Mouse (Mus musculus) heart, adult 2 months (tissue): ENCODE data around the gene Myo1c. TPM values are rescaled to one million over a fixed set of nuclear protein-coding genes. Genes with fewer than 3 reads are reported as not detected.

Experiments
- DNase-seq, 2 experiments: peaks; one replicate each; pipeline ENCODE4 v3.0.0; 2021
- H3K27ac ChIP-seq: fragments of 200-600 bp; 2 replicates; pipeline ENCODE4 v1.8.1; 2022
- H3K27me3 ChIP-seq: fragments of 200-500 bp; 2 replicates; pipeline ENCODE4 v1.6.1; 2012; ENCODE audit warnings: mild to moderate bottlenecking, low read length, inconsistent platforms, mixed read lengths; ENCODE audit not compliant: control insufficient read depth, insufficient read depth
- H3K36me3 ChIP-seq: fragments of 200-500 bp; 2 replicates; pipeline ENCODE4 v1.6.1; 2012; ENCODE audit warnings: low read length, inconsistent platforms; ENCODE audit not compliant: control insufficient read depth, insufficient read depth
- H3K4me1 ChIP-seq: fragments of 200-500 bp; 2 replicates; pipeline ENCODE4 v1.6.1; 2011; ENCODE audit warnings: low read length; ENCODE audit not compliant: control insufficient read depth, insufficient read depth
- H3K4me3 ChIP-seq: fragments of 200-600 bp; 2 replicates; pipeline ENCODE4 v1.8.1; 2022
- H3K79me2 ChIP-seq: fragments of 200-500 bp; replicated peaks from 2 replicates; pipeline ENCODE4 v1.6.1; 2012; ENCODE audit warnings: mild to moderate bottlenecking, inconsistent platforms, low read length, moderate library complexity, mixed read lengths; ENCODE audit not compliant: control insufficient read depth, insufficient read depth
- H3K9ac ChIP-seq: fragments of 200-500 bp; 2 replicates; pipeline ENCODE4 v1.6.1; 2012; ENCODE audit warnings: low read depth, mild to moderate bottlenecking, control low read depth, inconsistent platforms, low read length, mixed read lengths
- CTCF ChIP-seq: fragments of 200-600 bp; IDR thresholded peaks from 2 replicates; pipeline ENCODE4 v1.8.1; 2022; ENCODE audit warnings: antibody characterized with exemption, mild to moderate bottlenecking, moderate library complexity
- EP300 ChIP-seq: fragments of 200-500 bp; IDR thresholded peaks from 2 replicates; pipeline ENCODE4 v1.6.1; 2011; ENCODE audit warnings: low read depth, low read length, control low read depth; ENCODE audit not compliant: insufficient read depth
- POLR2A ChIP-seq: fragments of 200-500 bp; IDR thresholded peaks from 2 replicates; pipeline ENCODE4 v1.6.1; 2011; ENCODE audit warnings: mild to moderate bottlenecking, low read depth, low read length, control low read depth; ENCODE audit not compliant: insufficient read depth
- WGBS: fragments of 180-500 bp; shearing (Covaris S2); methylation state at CpG from one replicate; pipeline ENCODE4 v1.1.7; 2018; 5-methylcytosine and 5-hydroxymethylcytosine counted together
- intact Hi-C: fragments of 180-260 bp; cut with DNase I; formaldehyde crosslinking; loops from one replicate; pipeline ENCODE4 v1.15.1; 2025
- polyA plus RNA-seq: library from polyadenylated mRNA; depleted of rRNA; stranded (reverse); fragments of >200 nt; gene quantifications from 2 replicates; pipeline ENCODE4 v1.2.3, GENCODE M21; 2012
- total RNA-seq, 2 experiments: library from RNA; stranded (reverse); gene quantifications; 2 replicates each; pipeline ENCODE4 v1.2.3; 2021

The Myo1c gene
- total and polyA plus RNA-seq, 3 experiments, result 68.7 to 105 (median 96.9) TPM

DNA sequence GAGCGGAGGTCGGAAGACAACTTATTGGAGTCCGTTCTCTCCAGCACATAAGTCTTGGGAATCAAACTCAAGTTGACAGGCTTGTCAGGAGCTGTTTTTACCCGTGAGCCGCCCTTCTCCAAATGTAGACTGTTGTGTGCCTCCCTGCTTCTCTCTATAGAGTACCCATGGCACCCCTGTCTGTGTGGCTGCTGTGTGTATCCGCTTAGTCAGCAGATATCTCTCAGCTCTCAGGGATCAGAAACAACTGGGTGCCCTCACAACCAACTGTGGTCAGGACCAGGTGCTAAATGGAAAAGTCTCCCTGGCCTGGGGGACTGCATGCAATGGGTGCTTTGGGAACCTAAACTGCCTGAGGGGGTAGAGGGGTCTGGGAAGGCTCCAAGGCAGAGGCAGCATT lies 16.0 kb downstream of the Myo1c start:
- Histone ChIP-seq H3K4me1 (no peaks in the 10 kb centered on the region), H3K79me2 (no peaks in the 10 kb centered on the region), H3K36me3 (no peaks in the 10 kb centered on the region), H3K4me3 (no peak overlapping the region), H3K9ac (no peak overlapping the region), H3K27ac (no peak overlapping the region), H3K27me3 (no peaks in the 10 kb centered on the region)
- WGBS, result 93% methylated on average over 6 of the region's 6 CpGs
- TF ChIP-seq POLR2A (no peak), CTCF (no peak), EP300 (no peak)
- intact Hi-C loops, result no loop called here
- no peak for DNase-seq

DNA sequence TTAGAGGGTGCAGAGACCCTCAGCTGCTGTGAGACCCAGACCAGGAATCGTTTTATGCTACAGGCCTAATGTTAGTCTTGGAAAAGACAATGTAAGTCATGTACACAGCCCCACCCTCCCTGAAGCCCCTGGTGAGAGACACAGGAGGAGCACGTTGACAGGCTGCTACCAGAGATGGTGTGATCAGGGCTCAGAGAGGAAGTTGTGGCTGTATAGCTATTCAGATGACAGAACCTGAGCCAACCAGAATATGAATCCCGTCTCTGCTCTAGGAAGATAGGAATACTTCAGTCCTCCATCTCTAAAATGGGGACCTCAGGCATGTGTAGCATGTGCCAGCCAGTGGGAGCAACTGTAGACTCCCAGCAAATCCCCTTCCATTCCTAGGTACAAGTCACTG lies 18.3 kb downstream of the Myo1c start:
- H3K4me1 ChIP-seq, result no peaks in the 10 kb centered on the region
- no peaks in the 10 kb centered on the region for H3K79me2 ChIP-seq
- no peak overlapping the region for H3K9ac ChIP-seq
- DNase-seq, result no peak
- no peaks in the 10 kb centered on the region for H3K27me3 ChIP-seq
- TF ChIP-seq POLR2A (no peak), EP300 (no peak), CTCF (no peak)
- WGBS, result 86% methylated on average over 3 of the region's 3 CpGs
- H3K4me3 ChIP-seq, result no peak overlapping the region
- H3K36me3 ChIP-seq, result no peaks in the 10 kb centered on the region
- no peak overlapping the region for H3K27ac ChIP-seq
- intact Hi-C loops, result no loop called here

DNA sequence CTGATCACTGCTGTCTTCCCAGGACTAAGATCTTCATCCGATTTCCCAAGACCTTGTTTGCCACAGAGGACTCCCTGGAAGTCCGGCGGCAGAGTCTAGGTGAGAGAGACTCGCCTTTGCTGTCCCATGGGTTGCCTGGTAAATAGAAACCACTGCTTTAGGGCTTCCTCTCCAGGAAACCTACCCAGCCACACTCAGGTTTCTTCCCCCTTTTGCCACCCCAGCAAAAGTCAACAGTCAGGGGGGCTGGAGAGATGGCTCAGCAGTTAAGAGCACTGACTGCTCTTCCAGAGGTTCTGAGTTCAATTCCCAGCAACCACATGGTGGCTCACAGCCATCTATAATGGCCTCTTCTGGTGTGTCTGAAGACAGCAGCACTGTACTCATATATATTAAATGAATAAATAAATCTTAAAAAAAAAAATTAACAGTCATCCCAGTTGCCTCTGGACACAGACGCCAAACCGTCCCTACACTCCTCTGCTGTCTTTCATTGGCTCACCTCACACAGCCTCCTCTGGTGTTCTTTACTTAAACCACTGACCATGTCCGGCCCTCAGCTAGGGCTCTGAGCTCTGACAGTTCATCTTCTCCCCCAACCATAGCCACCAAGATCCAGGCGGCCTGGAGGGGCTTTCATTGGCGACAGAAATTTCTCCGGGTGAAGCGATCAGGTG lies 19.0 kb downstream of the Myo1c start:
- no peaks in the 10 kb centered on the region for H3K79me2 ChIP-seq
- H3K36me3 ChIP-seq, result no peaks in the 10 kb centered on the region
- no peak overlapping the region for H3K27ac ChIP-seq
- H3K9ac ChIP-seq, result no peak overlapping the region
- no peak overlapping the region for H3K4me3 ChIP-seq
- intact Hi-C loops, result no loop called here
- no peak for DNase-seq
- no peak for TF ChIP-seq EP300
- no peak for TF ChIP-seq POLR2A
- TF ChIP-seq CTCF, result no peak
- H3K27me3 ChIP-seq, result no peaks in the 10 kb centered on the region
- H3K4me1 ChIP-seq, result no peaks in the 10 kb centered on the region
- WGBS, result 86% methylated on average over 11 of the region's 11 CpGs

DNA sequence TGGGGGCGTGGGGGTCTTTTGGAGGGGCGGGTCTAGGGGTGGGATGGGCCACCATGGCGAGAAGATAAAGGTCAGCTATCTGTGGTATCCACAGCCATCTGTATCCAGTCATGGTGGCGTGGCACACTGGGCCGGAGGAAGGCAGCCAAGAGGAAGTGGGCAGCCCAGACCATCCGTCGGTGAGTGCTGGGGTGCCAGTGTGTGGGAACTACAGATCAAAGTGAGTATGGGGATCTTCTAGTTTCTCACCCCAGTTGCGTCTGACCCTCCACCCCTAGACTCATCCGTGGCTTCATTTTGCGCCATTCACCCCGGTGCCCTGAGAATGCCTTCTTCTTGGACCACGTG lies 19.5 kb downstream of the Myo1c start:
- no peak for DNase-seq

DNA sequence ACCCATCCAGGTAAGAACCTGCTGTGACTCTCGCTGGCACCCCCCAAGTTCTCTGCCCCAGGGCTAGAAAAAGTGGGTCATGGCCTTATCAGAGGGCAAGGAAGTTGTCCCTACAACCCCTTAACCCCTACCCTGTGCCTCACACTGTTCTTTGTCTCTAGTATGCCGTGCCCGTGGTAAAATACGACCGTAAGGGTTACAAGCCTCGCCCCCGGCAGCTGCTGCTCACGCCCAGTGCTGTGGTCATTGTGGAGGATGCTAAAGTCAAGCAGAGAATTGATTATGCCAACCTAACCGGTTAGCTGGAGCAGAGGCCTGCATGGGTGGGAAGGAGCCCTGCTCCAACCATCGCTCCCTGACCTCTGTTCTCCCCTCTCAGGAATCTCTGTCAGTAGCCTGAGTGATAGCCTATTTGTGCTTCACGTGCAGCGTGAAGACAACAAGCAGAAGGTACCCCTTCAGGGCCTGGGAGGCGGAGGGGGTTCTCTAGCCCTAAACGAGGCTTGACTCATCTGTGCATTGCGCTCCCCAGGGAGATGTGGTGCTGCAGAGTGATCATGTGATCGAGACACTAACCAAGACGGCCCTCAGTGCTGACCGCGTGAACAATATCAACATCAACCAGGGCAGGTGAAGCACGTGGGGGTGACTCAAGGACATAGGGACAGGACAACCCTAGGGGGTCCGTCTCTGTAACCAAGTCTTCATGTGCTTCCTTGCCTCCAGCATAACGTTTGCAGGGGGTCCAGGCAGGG lies 21.3 kb downstream of the Myo1c start:
- Histone ChIP-seq H3K27me3 (no peaks in the 10 kb centered on the region), H3K4me3 (no peak overlapping the region), H3K36me3 (no peaks in the 10 kb centered on the region), H3K9ac (no peak overlapping the region), H3K27ac (no peak overlapping the region), H3K4me1 (no peaks in the 10 kb centered on the region), H3K79me2 (no peaks in the 10 kb centered on the region)
- no peak for DNase-seq
- TF ChIP-seq CTCF, result no peak
- TF ChIP-seq POLR2A, result no peak
- TF ChIP-seq EP300, result no peak
- 84% methylated on average over 22 of the region's 22 CpGs for WGBS
- intact Hi-C loops, result no loop called here

More for the DNA sequence above, 19.5 kb downstream of the Myo1c start:
- intact Hi-C loops, result no loop called here
- no peak for TF ChIP-seq CTCF
- Histone ChIP-seq H3K27ac (no peak overlapping the region), H3K4me3 (no peak overlapping the region), H3K79me2 (no peaks in the 10 kb centered on the region), H3K36me3 (no peaks in the 10 kb centered on the region), H3K27me3 (no peaks in the 10 kb centered on the region), H3K4me1 (no peaks in the 10 kb centered on the region), H3K9ac (no peak overlapping the region)
- WGBS, result 89% methylated on average over 12 of the region's 12 CpGs

DNA sequence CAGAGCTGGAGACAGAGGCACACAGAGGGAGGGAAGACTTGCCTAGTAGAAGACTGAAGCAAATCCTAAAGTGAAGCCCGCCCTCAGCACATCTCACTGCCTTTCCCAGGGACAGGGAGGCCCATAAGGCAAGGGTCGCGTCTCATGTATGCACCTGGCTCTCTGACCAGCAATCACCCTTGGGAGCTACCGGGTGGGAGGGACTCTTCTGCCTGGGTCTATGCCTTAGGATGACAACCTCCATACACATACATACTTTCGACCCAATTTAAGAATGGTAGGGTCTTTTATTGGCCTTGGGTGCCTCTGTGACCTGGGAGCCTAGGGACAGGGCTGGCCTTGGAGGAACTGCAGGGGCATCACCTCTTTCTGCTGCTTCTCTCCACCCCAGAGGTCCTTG lies 23.1 kb downstream of the Myo1c start:
- H3K27me3 ChIP-seq, result no peaks in the 10 kb centered on the region
- H3K79me2 ChIP-seq, result no peaks in the 10 kb centered on the region
- TF ChIP-seq CTCF (no peak), POLR2A (no peak), EP300 (no peak)
- no peaks in the 10 kb centered on the region for H3K4me1 ChIP-seq
- H3K27ac ChIP-seq, result no peak overlapping the region
- H3K36me3 ChIP-seq, result no peaks in the 10 kb centered on the region
- intact Hi-C loops, result no loop called here
- H3K9ac ChIP-seq, result no peak overlapping the region
- 85% methylated on average over 5 of the region's 5 CpGs for WGBS
- no peak overlapping the region for H3K4me3 ChIP-seq
- no peak for DNase-seq
